Mouse (Mus musculus): ENCODE results near the gene Sort1. TPM values are rescaled to one million over a fixed set of nuclear protein-coding genes. Genes with fewer than 3 reads are reported as not detected.
"Not testable (repeated sequence)": the region's sequence is repeated elsewhere in the genome, so short reads cannot be mapped to it uniquely, and the experiment has no call there.

Gene Sort1
- polyA plus RNA-seq (2014; fragmentation: Nextera tagmentation; extraction: Ambion mirVana): 20.2 and 28.7 TPM in 2 replicates

- H3K36me3 ChIP-seq (ENCODE audit: control insufficient read depth, insufficient read depth, low read length): 0 out of 2 replicates have a peak, but pooled peaks cover 2% of the 10 kb centered on the region
- H3K4me2 ChIP-seq: peak within 1 kb of the TSS; percentile 92
- H3K9ac ChIP-seq (ENCODE audit: low read depth, low read length): peak within 1 kb of the TSS; percentile 90
- no peaks in the 10 kb centered on the region for H3K27me3 ChIP-seq (ENCODE audit: control insufficient read depth, insufficient read depth, low read length)
- H3K4me3 ChIP-seq (ENCODE audit: low read depth, low read length): peak within 1 kb of the TSS; percentile 95
- H3K9me3 ChIP-seq (replicated peaks; ENCODE audit: control insufficient read depth, low read length): no peaks in the 10 kb centered on the region
- WGBS (ENCODE audit: insufficient replicate concordance): under 1% methylated on average over 84 of the region's 109 CpGs
- ATAC-seq (replicated peaks; ENCODE audit: insufficient number of reproducible peaks, low FRiP score, low TSS enrichment): peak; percentile 96
- peaks cover 40% of the 10 kb centered on the region for H3K4me1 ChIP-seq (ENCODE audit: control insufficient read depth, insufficient read depth, low read length)
- H3K27ac ChIP-seq (ENCODE audit: low read depth, low read length): peak within 1 kb of the TSS; percentile 75
Measured at GRCm38 (mm10) chr3:108283781-108284601, at the start of gene Sort1. Gene Sort1, plus strand, starts transcription at chr3:108284082.

GRCm38 (mm10) chr3:108237474-108238102 lies 46.3 kb upstream of the Sort1 start:
- 80% methylated on average over 4 of the region's 4 CpGs for WGBS (ENCODE audit: insufficient replicate concordance)
- not testable (repeated sequence) for ATAC-seq (replicated peaks; ENCODE audit: insufficient number of reproducible peaks, low FRiP score, low TSS enrichment); H3K4me3 ChIP-seq (ENCODE audit: low read depth, low read length); H3K4me1 ChIP-seq (ENCODE audit: control insufficient read depth, insufficient read depth, low read length); H3K36me3 ChIP-seq (ENCODE audit: control insufficient read depth, insufficient read depth, low read length); H3K27me3 ChIP-seq (ENCODE audit: control insufficient read depth, insufficient read depth, low read length); H3K27ac ChIP-seq (ENCODE audit: low read depth, low read length); H3K9me3 ChIP-seq (replicated peaks; ENCODE audit: control insufficient read depth, low read length); H3K4me2 ChIP-seq; H3K9ac ChIP-seq (ENCODE audit: low read depth, low read length)

GRCm38 (mm10) chr3:108241243-108241839 lies 42.5 kb upstream of the Sort1 start:
- ATAC-seq (replicated peaks; ENCODE audit: insufficient number of reproducible peaks, low FRiP score, low TSS enrichment): no peak
- Histone ChIP-seq H3K4me2 (no peak overlapping the region), H3K27ac (ENCODE audit: low read depth, low read length) (no peak overlapping the region), H3K36me3 (ENCODE audit: control insufficient read depth, insufficient read depth, low read length) (no peaks in the 10 kb centered on the region), H3K9me3 (replicated peaks; ENCODE audit: control insufficient read depth, low read length) (no peaks in the 10 kb centered on the region), H3K9ac (ENCODE audit: low read depth, low read length) (no peak overlapping the region), H3K4me3 (ENCODE audit: low read depth, low read length) (no peak overlapping the region), H3K4me1 (ENCODE audit: control insufficient read depth, insufficient read depth, low read length) (no peaks in the 10 kb centered on the region), H3K27me3 (ENCODE audit: control insufficient read depth, insufficient read depth, low read length) (no peaks in the 10 kb centered on the region)
- 81% methylated on average over 3 of the region's 3 CpGs for WGBS (ENCODE audit: insufficient replicate concordance)

GRCm38 (mm10) chr3:108246857-108247256 lies 37.0 kb upstream of the Sort1 start:
- H3K36me3 ChIP-seq (ENCODE audit: control insufficient read depth, insufficient read depth, low read length): no peaks in the 10 kb centered on the region
- no peak overlapping the region for H3K9ac ChIP-seq (ENCODE audit: low read depth, low read length)
- H3K9me3 ChIP-seq (replicated peaks; ENCODE audit: control insufficient read depth, low read length): no peaks in the 10 kb centered on the region
- H3K27me3 ChIP-seq (ENCODE audit: control insufficient read depth, insufficient read depth, low read length): no peaks in the 10 kb centered on the region
- H3K4me3 ChIP-seq (ENCODE audit: low read depth, low read length): no peak overlapping the region
- H3K4me1 ChIP-seq (ENCODE audit: control insufficient read depth, insufficient read depth, low read length): no peaks in the 10 kb centered on the region
- H3K4me2 ChIP-seq: no peak overlapping the region
- WGBS (ENCODE audit: insufficient replicate concordance): 77% methylated on average over 2 of the region's 2 CpGs
- H3K27ac ChIP-seq (ENCODE audit: low read depth, low read length): no peak overlapping the region
- ATAC-seq (replicated peaks; ENCODE audit: insufficient number of reproducible peaks, low FRiP score, low TSS enrichment): no peak

GRCm38 (mm10) chr3:108256719-108257637 lies 26.9 kb upstream of the Sort1 start, which contains the start of gene Psma5:
Gene Psma5, plus strand, starts transcription at chr3:108256926.
- WGBS (ENCODE audit: insufficient replicate concordance): under 1% methylated on average over 79 of the region's 79 CpGs
- ATAC-seq (replicated peaks; ENCODE audit: insufficient number of reproducible peaks, low FRiP score, low TSS enrichment): peak; percentile 98
- peak within 1 kb of the TSS; percentile 80 for H3K4me3 ChIP-seq (ENCODE audit: low read depth, low read length)
- 0 out of 2 replicates have a peak, but pooled peaks cover under 1% of the 10 kb centered on the region for H3K36me3 ChIP-seq (ENCODE audit: control insufficient read depth, insufficient read depth, low read length)
- H3K4me2 ChIP-seq: peak within 1 kb of the TSS; percentile 80
- H3K4me1 ChIP-seq (ENCODE audit: control insufficient read depth, insufficient read depth, low read length): peaks cover 13% of the 10 kb centered on the region
- no peaks in the 10 kb centered on the region for H3K9me3 ChIP-seq (replicated peaks; ENCODE audit: control insufficient read depth, low read length)
- peak within 1 kb of the TSS; percentile 78 for H3K9ac ChIP-seq (ENCODE audit: low read depth, low read length)
- H3K27me3 ChIP-seq (ENCODE audit: control insufficient read depth, insufficient read depth, low read length): no peaks in the 10 kb centered on the region
- H3K27ac ChIP-seq (ENCODE audit: low read depth, low read length): peak within 1 kb of the TSS; percentile 55

- no peak overlapping the region for H3K27ac ChIP-seq (ENCODE audit: low read depth, low read length)
- H3K4me1 ChIP-seq (ENCODE audit: control insufficient read depth, insufficient read depth, low read length): peaks cover 13% of the 10 kb centered on the region
- peak overlapping the region; percentile 80 for H3K4me3 ChIP-seq (ENCODE audit: low read depth, low read length)
- peak overlapping the region; percentile 70 for H3K4me2 ChIP-seq
- ATAC-seq (replicated peaks; ENCODE audit: insufficient number of reproducible peaks, low FRiP score, low TSS enrichment): no peak
- WGBS (ENCODE audit: insufficient replicate concordance): 61% methylated on average over 3 of the region's 3 CpGs
- no peaks in the 10 kb centered on the region for H3K9me3 ChIP-seq (replicated peaks; ENCODE audit: control insufficient read depth, low read length)
- H3K27me3 ChIP-seq (ENCODE audit: control insufficient read depth, insufficient read depth, low read length): no peaks in the 10 kb centered on the region
- H3K9ac ChIP-seq (ENCODE audit: low read depth, low read length): peak overlapping the region; percentile 78
- 0 out of 2 replicates have a peak, but pooled peaks cover 3% of the 10 kb centered on the region for H3K36me3 ChIP-seq (ENCODE audit: control insufficient read depth, insufficient read depth, low read length)
Measured at GRCm38 (mm10) chr3:108257831-108258500, 25.9 kb upstream of the Sort1 start.

GRCm38 (mm10) chr3:108259319-108259718 lies 24.6 kb upstream of the Sort1 start:
- no peak overlapping the region for H3K4me3 ChIP-seq (ENCODE audit: low read depth, low read length)
- no peak overlapping the region for H3K27ac ChIP-seq (ENCODE audit: low read depth, low read length)
- 54% methylated on average over 3 of the region's 3 CpGs for WGBS (ENCODE audit: insufficient replicate concordance)
- no peaks in the 10 kb centered on the region for H3K9me3 ChIP-seq (replicated peaks; ENCODE audit: control insufficient read depth, low read length)
- no peak overlapping the region; the same call in 1 of the 2 replicates for H3K4me2 ChIP-seq
- peaks cover 13% of the 10 kb centered on the region for H3K4me1 ChIP-seq (ENCODE audit: control insufficient read depth, insufficient read depth, low read length)
- no peaks in the 10 kb centered on the region for H3K27me3 ChIP-seq (ENCODE audit: control insufficient read depth, insufficient read depth, low read length)
- ATAC-seq (replicated peaks; ENCODE audit: insufficient number of reproducible peaks, low FRiP score, low TSS enrichment): no peak
- H3K36me3 ChIP-seq (ENCODE audit: control insufficient read depth, insufficient read depth, low read length): 0 out of 2 replicates have a peak, but pooled peaks cover 3% of the 10 kb centered on the region
- no peak overlapping the region for H3K9ac ChIP-seq (ENCODE audit: low read depth, low read length)

All from heart, embryonic 11.5 days (tissue).